Mouse (Mus musculus): ENCODE measurements at regions not wholly inside any gene's neighbourhood (a gene's known extent, or its start where the extent isn't known, plus 50 kb on each side); places are given as distances from the start of the nearest gene placed in this dataset.

DNA sequence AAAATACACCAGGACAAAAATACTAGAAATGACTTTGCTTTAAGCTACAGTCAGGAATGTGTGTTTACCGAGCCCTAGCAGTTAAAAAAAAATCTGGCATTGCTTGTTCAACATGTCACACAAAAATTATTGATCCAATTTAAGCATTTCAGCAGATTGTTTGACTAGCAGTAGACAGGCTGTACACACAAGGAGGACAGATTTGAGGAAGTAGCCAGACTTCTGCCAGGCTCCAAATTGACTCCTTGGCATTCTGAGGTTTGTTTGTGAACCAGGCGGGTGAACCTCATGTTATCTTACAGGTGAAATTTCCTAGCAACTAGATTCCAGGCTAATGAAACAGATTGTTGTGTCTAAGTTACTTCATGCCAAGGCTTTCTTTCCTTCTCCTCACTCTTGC lies 348.8 kb downstream of the Hs3st3b1 start:
- DNase-seq (ENCODE audit: low spot score in 2 of 2), result no peak

DNA sequence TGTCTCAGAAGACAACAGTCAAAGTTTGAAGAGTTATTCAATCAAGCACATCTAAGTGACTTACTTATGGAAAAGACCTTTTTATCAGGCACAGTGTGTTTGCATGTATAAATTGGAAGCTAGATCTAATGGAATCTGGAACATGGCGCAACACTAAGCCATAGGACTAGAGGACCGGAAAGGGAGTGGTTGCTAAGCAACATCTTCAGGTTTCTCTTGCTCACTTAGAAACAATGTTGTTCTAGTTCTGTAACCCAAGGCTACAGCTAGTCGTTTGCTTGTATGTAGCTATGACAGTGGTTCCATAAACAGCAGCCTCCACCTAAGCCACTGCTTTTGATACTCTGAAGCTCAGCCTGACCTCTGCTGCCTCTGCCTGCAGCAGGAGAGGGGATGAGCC lies 338.8 kb downstream of the Hs3st3b1 start:
- DNase-seq (ENCODE audit: low spot score in 2 of 2), result no peak

DNA sequence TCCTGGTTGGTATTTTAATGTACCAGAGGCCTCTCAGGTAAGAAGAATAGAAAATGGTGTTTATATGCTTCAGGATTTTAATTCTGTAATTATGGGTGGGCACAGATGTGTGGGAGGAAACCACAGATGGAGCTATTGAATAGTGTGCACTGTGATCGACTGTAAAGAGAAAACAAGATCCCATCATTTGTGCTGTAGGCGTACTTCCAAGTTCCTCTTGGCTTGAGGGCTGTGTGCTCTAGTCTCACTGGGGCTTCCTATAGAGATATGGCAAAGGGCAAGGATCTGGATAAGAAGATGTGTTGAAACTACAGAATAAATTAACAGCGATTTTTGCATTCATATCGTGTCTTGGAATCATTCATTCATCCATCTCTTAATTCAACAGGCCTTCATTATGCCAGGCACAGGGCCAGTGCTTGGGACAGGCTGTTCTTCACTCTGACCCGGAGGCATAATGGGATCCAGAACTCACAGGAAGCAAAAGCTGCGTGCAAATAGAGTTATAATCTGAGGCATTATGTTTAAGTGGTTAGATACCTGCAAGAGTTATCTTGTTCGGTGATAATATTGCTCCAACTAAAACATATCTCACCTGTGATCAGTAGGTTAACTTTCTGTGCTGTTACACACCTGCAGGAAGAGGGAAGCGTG lies 336.7 kb downstream of the Hs3st3b1 start:
- DNase-seq (ENCODE audit: low spot score in 2 of 2), result no peak

DNA sequence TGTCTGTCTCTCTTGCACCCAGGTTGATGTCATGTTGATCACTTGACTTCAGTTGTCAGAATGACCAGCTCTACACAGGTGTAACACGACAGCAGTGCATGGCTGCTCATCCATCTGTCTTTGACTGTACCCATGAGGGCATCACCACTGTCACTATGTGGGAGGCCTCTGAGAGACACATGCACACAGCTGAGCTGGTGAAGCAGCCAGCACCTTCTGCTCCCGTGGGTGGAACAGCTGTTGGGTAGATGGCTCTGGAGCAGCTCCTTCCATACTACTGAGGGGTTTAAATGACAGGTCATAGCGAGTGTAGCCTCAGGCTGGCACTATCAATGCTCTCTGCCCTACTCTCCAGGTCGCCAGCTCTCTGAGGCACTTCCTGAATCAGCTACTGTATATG lies 301.9 kb downstream of the Hs3st3b1 start:
- no peak for DNase-seq (ENCODE audit: low spot score in 2 of 2)

DNA sequence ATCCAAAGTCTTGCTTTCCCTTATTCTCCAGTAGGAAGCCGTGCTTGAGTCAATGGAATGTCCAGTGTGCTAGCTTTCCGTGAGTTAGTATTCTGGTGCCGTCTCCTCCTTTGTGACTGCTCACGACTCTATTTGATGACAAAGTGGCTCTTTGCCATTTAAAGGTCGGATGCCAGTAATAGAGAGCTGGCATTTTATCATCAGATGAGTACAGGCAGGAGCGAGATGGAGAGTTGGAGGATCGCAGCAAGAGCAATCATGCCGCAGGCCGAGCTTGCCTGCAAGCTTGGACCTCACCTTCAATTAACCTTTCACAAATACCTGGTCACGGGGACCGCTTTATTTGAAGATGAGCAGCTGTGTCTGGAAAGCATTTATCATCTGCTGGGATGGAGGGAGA lies 291.8 kb downstream of the Hs3st3b1 start:
- DNase-seq (ENCODE audit: low spot score in 2 of 2), result no peak

DNA sequence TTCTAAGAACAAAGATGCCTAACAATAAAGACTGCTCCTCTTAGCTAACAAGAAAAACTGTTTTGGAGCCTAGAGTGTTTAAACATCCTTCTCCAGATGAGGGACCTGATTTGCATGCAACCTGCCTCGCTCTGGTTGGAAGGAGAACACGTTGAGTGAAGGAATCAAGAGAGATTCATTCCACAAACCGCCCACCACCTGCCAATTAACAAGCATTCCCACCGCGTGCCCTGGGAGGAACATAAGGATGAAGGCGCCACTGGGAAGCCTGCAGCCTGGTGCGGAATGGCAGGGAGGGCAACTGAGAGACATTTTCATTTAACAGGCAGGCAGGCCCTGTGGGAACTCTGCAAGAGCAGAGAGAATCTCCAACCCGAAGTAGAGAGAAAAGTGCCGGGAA lies 265.0 kb downstream of the Hs3st3b1 start:
- DNase-seq (ENCODE audit: low spot score in 2 of 2), result no peak

DNA sequence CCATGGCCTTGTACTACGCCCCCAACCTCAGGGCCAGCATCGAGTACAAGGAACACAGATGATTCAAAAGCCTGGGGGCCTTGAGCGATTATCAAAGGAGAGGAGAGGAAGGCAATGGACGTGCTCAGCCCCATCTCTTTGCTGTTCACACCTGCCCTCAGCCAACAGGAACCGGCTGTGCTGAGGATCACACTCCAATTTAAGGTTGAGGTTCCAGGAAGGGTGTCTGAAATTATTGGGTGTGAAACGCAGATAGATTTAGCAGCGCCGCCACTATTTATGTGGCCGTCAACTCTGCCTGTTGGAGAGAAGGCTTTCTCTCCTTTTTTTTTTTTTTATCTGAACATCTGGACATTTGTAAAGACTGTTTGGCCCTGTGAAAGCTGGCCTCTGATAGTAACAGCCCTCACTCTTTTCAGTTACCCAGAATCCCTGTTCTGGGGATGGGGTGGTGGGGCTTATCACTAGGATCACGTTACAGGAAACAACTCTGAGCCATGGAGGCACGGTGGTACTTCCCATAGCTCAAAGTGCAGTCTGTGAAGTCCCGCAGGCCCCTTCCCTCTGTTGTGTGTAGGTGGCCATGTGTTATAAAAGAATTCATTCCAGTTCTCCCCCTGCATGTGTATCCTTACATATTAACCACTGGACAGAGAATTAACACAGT lies 256.7 kb downstream of the Hs3st3b1 start:
- DNase-seq (ENCODE audit: low spot score in 2 of 2), result no peak

DNA sequence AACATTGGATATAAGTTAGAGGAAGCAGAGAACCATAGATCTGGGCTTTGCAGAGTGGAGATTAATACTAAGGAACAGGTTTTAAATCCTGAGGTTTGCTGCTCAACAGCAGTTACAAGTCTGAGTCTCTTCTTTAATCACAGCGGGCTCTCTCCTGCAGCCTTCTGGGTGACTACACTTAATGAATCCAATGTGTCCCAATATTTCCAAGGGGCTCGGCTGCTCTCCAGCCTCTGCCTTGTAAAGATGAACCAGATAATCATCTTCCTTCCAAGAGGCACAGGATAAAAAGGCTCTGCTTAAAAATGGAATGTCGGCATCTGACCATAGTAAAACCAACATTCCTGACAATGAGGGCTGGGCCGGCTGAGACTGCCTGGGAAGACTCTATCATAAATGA lies 251.6 kb downstream of the Hs3st3b1 start:
- no peak for DNase-seq (ENCODE audit: low spot score in 2 of 2)

DNA sequence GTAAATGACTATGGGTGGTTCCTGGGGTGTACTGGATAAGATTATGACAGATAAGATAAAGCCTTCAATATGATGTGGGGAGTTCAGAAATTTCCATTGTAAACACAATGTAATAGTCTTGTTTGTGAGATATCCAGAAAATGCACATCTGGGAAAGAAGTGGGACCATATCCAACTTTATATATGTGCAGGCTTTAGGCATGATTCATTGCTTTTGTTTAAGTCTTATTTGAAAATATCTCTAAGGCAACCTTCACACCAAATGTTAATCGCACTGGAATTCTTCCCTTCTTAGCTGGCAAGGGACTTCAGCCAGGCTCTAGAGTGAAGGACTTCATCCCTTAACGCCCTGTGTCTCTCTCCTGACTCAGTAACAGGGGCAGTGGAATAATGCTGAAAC lies 250.3 kb downstream of the Hs3st3b1 start:
- DNase-seq (ENCODE audit: low spot score in 2 of 2), result no peak

DNA sequence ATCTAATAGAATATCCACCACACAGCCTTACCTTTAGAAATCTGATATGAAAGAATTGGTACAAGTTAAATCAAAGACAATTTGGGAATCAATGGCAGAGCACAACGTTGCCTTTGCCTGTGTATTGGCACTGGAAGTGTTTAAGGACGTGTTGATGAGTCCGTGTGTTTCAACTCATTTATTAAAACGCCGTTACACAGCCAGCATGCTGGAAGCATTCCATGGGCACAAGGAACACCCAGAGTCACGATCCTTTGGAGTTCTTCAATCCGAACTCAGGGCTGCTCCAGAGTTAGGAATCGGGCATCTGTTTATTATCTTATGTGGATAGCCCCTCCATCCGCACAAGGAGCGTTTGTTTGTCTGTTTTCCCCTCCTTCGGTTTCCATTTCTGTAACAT lies 244.2 kb downstream of the Hs3st3b1 start:
- DNase-seq (ENCODE audit: low spot score in 2 of 2), result no peak

DNA sequence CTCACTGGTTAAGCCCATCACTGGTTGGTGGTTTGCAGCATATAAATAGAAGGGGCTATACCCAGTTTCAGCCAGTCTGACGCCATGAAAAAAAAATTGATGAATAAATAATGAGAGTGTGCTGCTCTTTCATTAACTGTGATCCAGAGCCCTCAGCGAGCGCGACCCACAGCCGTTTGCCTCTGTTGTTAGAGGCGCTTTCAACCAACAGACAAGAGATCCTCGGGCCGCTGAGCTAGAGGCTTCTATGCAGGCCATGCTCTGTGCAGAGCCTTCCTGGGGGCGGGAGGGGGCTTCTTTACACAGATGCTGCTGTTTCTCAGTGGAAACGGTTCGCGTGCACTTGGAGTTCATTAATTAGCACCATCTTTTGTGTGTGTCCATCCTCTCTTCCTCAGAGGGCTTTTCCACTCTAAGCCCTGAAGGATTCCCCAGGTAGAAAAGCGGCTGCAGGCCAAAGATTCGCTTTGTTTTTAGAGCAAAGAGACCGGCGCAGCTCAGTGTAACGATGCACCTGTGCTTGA lies 243.6 kb downstream of the Hs3st3b1 start:
- DNase-seq (ENCODE audit: low spot score in 2 of 2), result no peak

DNA sequence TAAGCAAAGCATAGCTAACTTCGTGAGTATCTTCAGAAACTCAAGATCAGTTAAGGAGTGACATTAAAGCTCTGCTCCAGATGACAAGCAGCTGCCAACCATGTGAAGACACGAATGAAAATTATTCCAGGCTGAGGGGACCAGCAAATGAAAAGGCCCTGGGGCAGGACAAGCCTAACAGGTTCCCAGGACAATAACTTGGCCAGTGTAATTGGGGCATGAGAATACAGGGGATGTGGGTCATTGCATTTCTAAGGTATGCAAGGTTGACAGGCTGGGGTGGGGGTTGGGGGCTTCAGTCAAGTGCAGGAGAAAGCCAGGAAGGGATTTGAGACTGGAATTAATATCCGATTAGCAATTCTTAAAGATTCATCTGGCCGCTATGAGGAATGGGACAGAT lies 242.6 kb downstream of the Hs3st3b1 start:
- no peak for DNase-seq (ENCODE audit: low spot score in 2 of 2)

DNA sequence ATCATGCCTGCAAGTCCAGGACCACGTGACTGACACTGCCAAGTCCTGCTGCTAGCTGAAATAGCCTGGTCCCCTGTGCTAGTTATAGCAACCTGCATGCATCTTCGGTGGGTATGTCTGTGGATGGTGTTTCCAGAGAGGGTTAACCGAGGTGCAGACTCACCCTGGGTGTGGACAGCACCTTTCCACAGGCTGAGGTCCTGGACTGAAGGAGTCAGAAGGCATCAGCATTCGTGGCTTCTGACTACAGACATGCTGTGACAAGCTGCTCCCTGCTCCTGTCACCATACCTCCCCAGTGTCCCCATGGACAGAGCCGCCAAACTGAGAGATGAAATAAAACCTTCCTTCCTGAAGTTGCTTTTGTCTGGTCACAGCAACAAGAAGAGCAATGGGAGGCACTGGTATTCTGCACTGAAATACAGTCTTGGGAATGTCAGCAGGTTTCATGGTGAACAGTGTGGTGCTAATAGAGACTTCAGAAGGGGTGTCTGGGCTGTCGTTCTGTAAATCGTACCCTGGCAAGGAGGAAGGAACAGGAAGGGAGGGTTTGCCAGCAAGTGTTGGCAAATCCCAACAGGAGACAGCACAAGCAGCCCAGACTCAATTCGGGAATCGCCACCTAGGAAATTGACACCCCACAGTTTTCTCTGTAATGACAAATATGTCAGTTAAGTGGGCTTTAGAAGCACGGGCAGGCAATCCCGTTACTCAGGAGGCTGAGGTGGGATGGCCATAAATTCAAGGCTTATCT lies 237.7 kb downstream of the Hs3st3b1 start:
- no peak for DNase-seq (ENCODE audit: low spot score in 2 of 2)

DNA sequence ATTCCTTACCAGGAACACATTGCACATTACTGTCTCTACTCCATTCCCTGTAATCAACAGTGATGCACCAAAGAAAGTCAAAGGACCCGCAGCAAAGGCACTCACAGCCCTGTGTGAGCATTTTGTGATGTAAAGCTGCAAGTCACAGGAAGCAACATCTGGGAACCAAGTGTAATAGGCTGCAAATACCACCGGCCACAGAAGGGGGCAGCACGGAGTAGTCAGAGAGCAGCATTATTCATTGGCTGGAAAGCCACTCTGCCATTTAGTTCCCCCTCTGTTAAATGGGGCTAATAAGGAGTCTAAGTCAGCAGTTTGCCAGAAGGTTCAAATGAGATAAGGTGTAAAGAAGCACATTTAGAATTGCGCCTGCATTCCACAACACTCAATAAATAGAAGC lies 231.0 kb downstream of the Hs3st3b1 start:
- peak in 1 of 2 experiments; percentile 20 for DNase-seq (ENCODE audit: low spot score in 2 of 2)

DNA sequence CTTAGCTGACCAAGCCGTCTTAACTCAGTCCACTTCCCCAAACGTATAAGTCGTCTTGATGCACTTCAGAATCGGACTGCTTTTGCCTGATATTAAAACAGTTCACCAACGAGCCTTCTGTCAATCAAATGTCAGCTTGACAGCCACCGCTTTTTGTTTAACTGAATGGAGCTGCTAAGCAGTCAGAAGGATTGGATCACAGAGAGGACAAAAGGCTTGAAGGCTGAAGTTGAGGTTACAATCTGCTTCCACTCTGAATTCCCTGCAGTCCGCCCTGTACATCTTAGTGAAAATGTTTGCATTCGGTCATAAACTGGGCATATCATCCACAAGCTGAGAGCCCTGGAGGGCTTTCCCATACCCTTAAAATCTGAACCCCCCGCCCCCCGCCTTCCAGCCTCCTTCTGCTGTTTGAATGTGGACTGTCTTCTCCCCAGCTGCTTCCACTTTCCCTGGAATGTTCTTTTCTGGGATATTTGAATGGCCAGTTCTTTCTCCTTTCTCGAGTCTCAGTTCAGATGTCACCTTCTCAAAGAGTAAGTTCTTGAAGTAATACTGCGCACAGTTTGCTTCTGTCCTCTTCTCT lies 217.0 kb downstream of the Hs3st3b1 start:
- no peak for DNase-seq (ENCODE audit: low spot score in 2 of 2)

DNA sequence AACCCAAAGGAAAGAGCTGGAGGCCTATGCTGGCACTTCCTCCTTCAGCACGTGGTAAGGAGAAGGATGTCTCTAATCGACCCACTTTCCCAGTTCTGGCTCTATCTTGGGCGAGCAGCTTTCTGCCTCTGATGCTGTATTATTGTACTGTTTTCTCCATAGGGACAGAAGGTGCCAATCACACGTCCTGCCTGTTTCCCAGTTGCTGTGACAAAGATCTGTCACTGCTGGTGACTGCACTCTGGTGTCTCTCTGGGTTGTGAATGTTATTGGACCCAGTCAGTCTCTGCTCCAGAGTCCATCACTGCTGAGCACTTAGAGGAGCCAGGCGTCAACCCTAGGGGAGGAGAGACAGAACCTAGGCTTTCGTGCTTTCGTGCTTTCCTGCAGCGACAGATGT lies 216.0 kb downstream of the Hs3st3b1 start:
- no peak for DNase-seq (ENCODE audit: low spot score in 2 of 2)

DNA sequence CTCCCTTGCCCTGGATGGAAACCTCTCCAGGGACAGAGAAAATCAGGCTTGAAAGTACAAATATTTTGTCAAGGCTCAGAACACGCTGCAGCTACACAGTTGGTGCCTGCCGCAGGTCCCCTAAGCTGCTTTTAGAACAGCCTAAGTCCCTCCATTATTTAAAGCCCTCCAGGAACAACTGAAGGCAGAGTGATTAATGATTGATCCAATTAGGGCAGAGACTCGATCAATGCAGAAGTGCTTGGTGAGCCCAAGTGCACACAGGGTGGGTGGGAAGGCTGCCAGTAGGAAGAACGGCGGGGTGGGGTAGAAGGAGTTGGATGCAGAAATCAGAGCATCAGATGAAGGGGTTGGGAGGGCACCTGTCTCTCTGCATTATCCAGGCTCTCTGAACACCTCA lies 215.0 kb downstream of the Hs3st3b1 start:
- DNase-seq (ENCODE audit: low spot score in 2 of 2), result no peak

DNA sequence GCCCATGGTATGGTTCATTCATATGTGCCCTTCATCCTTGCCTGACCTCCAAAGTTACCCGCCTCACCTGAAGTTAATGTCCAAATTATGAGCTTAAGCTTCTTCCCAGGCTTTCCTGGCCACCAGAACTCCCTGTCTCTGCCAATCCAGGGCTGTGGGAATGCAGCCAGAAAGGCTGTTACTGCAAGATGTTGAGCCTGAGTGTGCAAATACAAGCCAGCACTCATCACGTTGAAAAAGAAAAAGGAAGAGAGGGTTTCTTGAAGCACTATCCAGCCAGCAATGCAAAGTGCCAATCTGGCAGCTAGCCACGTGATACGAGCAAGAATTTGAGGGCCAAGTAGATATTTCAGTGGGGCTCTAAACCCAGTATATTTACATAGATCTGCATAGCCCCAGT lies 213.7 kb downstream of the Hs3st3b1 start:
- DNase-seq (ENCODE audit: low spot score in 2 of 2), result no peak

DNA sequence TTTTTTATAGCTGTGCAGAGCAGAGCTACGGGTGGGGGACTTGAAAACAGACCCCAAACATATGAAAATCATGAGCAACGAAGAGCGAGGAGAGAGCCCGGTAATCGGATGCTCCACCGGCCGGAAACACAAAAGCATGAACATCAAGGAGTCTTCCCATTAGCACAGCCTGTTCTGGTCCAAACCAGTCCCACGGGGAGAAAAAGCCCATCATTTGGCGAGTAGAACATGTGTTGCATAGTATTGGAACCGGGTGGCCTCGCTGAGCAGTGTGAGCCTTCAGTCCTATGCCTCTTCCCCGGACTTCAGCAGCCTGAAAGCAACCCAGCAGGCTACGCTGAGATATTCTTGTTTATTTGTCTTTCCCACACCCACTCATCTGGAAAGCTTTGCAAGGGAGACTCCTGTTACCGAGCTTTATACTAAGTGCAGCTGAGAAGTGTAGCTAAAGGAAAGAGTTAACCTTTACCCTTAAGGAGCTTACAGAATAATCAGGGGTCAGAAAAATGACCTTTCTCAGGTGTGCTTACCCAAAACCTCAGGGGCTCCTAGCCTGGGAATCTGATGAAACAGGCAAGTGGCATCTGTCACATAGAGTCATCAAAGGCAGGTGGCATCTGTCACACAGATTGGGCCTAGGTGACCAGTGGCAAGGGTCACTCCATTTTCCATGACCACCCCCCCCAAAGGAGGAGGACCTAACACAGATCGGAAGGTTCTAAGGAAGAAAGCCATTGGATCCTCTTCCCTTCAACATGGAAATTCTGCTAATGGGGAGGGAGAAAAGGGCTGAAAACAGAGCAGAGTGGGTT lies 209.8 kb downstream of the Hs3st3b1 start:
- no peak for DNase-seq (ENCODE audit: low spot score in 2 of 2)

DNA sequence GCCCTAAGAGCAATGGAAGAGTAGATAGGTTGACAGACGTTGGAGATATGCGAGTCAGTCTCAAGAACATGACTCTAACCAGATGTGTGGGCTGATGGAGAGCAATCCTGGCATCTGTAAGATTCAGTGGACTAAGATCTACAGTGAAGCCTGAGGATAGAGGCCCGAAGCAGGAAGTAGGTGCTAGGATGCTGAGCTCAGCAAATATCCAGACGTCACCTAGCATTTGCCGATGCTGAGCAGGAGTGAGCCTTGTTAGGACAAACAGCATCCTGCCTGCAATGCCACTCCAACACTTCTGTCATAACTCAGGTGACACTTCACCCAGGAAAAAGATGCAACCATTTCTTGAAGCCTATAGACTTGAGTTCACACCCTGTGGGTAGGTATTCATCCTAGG lies 199.8 kb downstream of the Hs3st3b1 start:
- DNase-seq (ENCODE audit: low spot score in 2 of 2), result no peak

DNA sequence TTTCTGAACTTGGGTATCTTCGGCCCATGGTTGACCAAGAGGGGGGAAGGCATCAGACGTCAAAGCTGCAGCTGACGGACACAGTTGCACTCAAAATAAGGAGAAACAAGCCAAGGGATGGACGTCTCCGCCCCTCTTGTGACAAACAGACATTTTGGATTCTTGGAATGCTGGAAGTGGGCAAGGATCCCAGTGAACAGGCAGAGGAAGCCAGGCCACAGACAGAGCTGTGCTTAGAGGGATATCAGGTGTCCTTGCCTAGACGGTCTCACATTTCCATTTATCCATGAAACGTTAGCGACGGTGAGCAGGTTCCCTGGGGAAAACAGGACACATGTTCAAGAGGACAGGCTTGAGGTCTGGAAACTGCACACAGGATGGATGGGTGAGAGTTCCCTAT lies 191.2 kb downstream of the Hs3st3b1 start:
- DNase-seq (ENCODE audit: low spot score in 2 of 2), result no peak

DNA sequence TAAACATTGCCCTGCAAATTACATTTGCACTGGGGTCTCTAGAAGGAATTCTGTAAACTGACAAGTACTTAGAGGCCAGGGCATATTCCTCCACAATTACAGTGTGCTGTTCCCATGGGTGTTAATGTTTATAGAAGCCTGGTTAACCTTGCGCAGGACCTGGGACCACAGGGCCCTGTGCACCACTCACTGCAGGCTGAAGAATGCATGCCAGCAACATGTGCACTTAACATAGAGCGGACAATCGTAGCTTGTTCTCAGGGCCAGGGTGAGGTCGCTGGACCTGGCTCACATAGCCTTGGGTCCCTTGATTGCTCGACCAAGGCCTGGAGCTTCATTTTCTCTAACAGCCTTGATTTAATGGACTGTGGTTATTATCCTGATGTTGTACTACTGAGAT lies 168.8 kb downstream of the Hs3st3b1 start:
- DNase-seq (ENCODE audit: low spot score in 2 of 2), result no peak

Measured in spleen, postnatal 10 days (tissue).